Mouse (Mus musculus) spleen, embryonic (tissue): ENCODE measurements around the gene Kmt2e.

Source experiments
- CTCF ChIA-PET: fragments of 350-600 bp; sonication (Branson Sonifier 250); formaldehyde crosslinking; loops from one replicate; lab custom pipeline; 2022; lab: Charles Lee

The Kmt2e gene

DNA sequence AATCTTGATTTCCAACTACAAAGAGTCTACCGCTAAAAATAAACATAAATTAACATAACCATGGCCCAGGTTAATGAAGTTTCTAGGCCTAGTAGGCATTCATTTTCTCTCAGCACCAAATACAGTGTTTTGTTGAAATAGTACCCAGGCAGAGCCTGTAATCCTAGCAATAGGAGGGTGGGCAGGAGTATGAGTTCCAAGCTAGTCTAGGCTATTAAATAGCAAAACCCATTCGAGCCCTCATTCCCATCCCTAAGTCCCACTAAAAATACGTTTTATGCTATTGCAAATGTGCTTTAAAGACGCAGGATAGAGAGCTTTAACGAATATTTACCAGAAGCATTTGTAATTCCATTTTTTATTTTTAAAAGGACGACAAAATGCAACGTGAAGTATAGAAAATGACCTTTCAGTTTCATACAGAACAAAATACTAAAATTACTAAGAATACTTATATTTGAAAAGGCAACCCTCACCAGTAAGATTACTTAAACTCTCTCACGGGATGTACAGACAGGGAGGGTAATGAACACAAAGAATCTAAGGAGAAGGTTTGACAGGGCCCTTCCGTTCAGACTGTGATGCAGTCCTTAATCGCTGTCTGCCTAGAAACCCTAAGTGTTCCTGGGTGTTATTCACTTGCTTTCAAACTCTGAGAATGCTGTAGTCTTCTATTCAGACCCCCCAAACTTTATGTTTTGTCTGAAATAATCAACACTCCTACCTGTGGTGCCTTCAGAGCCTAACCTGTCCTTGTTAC lies 2.1 kb upstream of the Kmt2e start:
- CTCF ChIA-PET = interaction anchor here (1.3 to 2.1 kb wide), 2 partner anchors 13 to 49 kb away, joined by 4 to 19 read pairs; no protein-coding TSS in a partner anchor

DNA sequence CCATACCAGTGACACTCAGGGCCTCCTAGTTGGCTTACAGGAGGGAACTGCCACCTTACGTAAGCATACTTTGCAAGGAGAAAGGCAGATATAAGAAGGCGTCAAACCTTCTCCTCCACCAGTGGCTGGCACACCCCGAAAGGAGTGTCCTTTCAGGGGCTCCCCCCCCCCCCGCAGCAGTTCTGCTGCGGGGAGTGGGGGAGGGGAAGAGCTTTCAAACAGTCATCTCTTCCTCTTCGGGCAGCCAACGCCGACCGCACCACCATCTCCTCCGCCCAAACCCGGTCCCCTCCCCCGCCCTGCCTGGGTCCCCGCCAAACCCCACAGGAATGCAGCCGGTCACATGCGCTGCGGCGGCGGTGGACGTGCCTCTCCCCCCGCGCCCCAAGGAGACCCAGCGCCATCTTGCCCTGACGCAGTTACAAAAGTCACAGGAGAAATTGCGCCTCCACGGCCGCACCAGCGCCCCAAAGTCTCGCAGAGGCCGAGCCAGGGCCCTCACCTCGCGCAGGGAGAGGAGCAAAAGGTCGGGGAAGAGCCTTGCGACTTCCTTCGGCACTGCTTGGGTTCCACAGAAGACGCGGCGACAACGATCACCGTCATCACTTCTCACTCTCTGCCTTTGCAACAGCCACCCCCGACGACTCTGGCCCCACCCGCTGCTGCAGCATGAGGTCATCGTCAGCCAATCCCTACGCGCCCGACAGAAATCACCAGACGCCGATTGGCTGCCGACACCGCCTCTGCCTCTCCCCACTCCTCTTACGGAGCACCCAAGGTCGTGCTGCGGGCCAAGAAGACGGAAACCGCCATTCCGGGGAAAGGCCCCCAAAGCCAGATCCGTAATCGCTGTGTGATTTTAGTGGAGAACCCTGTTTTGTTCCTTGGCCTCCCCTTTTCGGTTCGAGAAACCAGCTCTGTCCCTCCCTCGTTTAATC lies 1.3 kb upstream of the Kmt2e start:
- CTCF ChIA-PET = interaction anchor here (2.1 kb wide), 1 partner anchor 14 kb away, joined by 7 read pairs; no protein-coding TSS in a partner anchor

DNA sequence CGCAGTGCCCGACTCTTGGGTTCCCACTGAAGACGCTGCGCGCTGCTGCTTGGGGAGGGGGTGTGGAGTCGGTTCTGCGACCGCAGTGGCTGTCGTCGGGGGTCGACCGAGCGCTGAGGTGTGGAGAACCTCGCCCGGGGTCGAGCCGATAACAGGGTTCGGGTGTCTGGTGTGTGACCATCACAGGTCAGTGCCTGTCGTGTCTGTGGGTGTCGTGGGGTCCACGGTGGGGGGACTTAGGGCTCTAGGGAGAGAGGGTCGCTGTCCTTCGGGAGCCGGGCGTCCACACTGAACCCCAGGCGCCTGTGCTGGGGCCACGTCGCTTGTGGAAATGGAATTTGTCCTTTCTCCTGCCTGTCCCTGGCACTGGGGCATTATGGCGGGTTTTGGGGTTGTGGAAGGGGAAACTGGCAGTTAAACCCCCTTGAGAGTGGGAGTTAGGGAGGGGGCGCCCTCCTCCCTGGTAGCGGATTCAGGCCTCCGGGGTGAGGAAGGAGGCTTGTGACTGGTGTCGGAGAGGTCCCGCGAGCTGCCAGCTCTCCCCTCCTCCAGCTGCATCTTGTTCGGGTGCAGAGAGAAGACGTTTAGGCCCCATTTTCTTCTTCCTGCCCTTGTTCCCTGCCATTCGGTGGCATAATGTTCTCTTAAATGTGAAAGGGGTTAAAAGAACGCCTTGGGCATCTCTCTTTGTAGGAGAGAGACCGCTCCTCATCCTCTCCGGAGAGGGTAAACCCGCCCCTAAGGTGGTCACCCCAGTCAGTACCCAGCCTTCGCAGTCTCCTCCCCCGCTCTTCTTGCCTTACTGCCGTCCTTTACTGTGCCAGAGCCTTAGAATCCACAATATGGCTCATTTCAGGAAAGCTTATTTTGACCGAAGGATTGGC lies 599 bp downstream of the Kmt2e start:
- CTCF ChIA-PET = interaction anchor here (2.1 kb wide), 1 partner anchor 16 kb away, joined by 7 read pairs; no protein-coding TSS in a partner anchor

DNA sequence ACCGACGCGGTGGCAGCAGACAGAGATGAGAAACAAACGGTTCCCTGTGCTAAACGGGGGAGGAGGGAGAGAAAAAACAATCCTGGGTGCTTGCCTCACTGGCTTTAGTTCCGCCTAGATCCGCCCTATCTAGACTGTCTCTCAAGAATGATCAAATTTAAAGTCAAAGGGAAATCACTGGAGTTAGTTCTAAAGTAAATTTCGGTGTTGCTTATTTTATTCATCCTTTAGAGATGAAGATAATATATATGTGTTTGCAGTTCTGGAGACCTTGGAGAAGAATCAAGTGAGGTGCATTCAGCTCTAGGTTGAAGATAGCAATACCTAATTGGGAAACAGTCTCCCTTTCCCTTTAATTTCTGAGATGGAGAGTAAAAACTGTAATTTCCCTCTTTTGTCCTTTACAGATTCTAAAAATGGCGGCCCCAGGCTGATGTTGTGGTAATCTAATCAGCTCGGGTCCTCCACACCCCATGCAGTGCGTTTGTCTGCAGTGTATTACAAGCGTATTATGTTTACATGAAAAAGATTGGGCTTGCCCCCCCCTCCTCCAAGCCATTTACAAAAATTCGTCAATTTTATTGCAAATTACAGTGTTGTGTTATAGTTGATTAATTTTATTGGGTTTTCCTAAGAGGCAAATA lies 1.4 kb downstream of the Kmt2e start:
- CTCF ChIA-PET = interaction anchor here (1.3 to 2.1 kb wide), 2 partner anchors 17 to 27 kb away, joined by 3 to 7 read pairs; no protein-coding TSS in a partner anchor

DNA sequence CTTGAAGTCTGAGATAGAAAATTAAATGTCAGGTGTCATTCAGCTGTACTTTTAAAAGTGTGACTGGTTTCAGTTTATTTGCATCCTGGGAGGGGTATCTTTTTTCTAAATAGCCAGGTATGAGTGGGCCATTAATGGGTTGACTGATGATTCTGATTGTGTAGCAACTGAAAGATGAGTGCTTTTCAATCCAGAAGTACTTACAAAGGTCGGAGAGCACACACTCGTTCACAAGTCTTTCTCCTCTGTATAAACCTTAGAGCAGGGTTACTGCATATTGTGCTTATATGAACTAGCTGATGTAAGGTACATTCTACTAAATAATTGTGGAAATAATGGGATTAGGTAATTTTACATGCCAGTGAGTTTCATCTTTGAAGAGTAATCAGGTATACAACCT lies 2.5 kb downstream of the Kmt2e start:
- CTCF ChIA-PET = interaction anchor here (1.3 kb wide), 1 partner anchor 26 kb away, joined by 3 read pairs; no protein-coding TSS in a partner anchor

DNA sequence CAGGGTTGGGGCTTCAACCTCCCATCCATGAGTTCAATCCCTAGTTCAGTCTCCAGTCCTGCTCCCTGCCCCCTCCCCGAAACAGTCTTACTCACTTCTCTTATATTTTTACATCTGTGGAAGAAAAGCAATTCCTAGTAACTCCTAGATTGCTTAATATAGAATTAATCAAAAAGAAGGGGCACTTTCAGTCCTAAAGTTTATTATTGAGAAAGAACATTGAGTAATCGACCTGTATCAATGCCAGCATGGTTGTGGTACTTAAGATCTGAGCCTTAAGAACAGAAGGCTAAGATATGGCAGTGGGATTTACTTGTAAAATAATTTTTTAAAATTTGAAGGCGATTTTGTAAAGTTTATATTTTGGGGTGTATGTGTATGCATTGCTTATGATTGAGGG lies 5.6 kb downstream of the Kmt2e start:
- CTCF ChIA-PET = interaction anchor here (1.3 kb wide), 1 partner anchor 12 kb away, joined by 9 read pairs; no protein-coding TSS in a partner anchor

DNA sequence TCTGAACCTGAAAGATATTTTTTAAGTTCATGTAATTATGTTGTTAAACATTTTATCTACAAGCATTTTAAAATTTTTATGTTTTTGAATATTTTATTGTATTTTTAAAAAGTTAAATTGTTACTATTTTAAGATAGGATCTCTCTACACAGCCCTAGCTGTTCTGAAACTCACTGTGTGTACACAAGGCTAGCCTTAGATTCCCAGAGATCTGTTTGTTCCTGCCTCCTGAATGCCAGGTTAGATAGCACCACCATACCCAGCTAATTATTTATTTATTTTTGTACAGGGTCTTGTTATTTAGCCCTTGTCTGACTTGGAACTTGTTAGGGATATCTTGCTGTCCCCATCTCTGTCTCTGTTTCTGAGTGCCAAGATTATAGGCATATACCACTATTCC lies 6.3 kb downstream of the Kmt2e start:
- CTCF ChIA-PET = no interaction called here

DNA sequence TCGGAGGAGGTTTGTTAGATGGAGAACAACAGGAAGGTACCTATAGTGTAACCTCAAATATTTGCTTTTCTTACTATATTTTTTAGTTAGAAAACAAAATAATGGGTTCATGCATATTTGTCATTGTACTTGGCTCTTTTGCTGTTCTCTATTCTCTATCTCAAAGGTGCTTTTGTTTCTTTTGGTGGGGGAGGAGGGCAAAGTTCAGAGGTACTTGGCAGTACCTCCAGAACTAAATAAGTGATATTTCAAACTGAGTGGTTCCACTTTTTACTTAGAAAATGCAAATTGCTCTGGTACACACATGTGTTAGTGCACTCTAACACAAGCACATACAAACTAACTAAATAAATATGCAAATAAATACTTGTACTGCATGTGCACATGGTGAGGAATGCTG lies 7.7 kb downstream of the Kmt2e start:
- CTCF ChIA-PET = no interaction called here

DNA sequence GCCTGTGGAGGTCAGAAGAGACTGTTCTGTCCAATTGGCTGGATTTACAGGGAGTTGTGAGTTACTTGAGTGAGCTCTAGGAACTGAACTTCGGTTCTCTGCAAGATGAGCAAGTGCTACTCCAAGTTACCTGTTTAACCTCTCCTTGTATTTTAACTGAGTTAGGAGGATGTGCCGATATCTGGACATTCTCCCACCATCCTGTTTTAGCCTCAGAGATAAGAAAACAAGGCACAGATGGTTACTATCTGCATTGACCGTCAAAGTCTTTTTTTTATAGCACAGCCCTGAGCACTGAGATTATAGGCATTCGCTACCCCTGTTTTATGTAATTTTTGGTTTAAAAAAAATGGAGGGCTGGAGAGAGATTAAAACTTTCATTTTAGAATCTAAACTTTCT lies 10.2 kb downstream of the Kmt2e start:
- CTCF ChIA-PET = interaction anchor here (0.5 to 0.6 kb wide), 2 partner anchors 17 to 197 kb away, joined by 3 read pairs; no protein-coding TSS in a partner anchor

DNA sequence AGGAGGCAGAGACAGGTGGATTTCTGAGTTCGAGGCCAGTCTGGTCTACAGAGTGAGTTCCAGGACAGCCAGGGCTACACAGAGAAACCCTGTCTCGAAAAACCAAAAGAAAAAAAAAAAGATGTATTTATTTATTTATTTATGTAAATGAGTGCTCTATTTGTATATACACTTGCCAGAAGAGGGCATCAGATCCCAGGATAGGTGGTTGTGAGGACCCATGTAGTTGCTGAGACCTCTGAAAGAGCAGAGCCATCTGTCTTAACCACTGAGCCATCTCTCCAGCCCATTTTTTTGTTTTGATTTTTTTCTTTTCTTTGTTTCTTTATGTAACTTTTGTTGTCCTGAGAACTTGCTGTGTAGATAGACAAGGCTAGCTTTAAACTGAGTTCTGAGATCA lies 19.3 kb downstream of the Kmt2e start:
- CTCF ChIA-PET = interaction anchor here (0.7 to 2.2 kb wide), 2 partner anchors 35 to 1841 kb away, joined by 3 to 5 read pairs; no protein-coding TSS in a partner anchor

DNA sequence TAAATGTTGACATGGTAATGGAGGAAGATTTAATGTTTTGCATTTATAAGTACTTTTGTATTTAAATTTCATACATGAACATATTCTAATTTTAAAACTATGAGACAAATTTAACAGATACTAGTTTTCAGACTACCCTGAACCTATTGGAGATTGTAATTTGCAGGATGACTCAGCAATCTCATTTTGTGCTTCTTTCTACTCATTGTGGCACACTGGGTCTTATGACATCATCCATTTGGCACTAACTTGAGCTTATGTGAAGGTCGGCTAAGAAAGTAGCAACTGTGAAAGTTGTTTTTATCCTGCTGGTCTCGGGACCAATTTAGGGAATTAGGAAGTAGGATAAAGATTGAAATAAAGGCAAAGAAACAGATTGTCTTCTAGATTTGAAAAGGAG lies 27.4 kb downstream of the Kmt2e start:
- CTCF ChIA-PET = interaction anchor here (0.5 kb wide), 1 partner anchor 80 kb away, joined by 7 read pairs; no protein-coding TSS in a partner anchor

DNA sequence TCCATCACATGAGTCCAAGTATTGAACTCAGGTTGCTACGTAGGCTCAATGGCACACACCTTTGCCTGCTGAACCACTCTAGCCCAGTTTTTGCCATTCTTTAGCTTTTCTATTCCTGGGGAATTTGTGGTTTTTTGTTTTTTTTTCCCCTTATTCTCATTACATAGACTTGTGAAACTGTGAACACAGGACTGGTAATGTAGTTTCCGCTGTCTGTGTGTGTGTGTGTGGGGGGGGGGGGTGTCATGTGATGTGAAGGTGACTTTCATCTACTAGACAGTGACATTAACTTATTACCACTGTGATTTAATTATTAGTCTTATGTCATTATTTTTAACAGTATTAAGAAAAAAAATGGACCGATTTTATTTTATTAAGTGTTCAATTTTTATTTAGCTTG lies 30.0 kb downstream of the Kmt2e start:
- CTCF ChIA-PET = interaction anchor here (0.6 kb wide), 2 partner anchors 30 to 55 kb away, joined by 3 to 13 read pairs; no protein-coding TSS in a partner anchor

DNA sequence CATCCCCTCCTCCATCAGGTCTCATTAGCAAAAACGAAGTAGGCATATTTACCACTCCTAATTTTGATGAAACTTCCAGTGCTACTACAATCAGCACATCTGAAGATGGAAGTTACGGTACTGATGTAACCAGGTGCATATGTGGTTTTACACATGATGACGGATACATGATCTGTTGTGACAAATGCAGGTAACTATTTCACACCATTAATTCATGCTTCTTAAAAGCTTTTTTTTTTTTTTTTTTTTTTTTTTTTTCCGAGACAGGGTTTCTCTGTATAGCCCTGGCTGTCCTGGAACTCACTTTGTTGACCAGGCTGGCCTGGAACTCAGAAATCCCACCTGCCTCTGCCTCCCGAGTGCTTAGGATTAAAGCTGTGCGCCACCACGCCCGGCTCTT lies 30.5 kb downstream of the Kmt2e start:
- CTCF ChIA-PET = interaction anchor here (0.6 kb wide), 2 partner anchors 29 to 282 kb away, joined by 3 to 6 read pairs; no protein-coding TSS in a partner anchor

DNA sequence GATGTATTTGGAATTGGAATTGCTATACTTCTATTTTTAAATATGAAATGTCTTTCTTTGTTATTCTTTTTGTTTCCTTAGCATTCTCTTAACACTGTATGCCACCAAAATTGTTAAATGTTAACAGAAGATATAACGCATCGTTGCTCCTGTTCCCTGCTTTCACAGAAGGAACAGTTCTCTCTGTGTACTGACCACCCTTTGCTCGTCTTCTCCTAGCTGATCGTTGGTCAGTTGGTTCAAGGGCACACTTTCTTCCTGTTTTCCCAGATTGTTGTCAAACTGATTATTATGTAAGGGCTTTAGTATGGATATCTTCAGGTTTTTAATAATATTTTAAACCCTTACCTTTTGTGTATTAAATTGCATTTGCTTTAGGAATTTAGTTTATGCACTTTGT lies 32.3 kb downstream of the Kmt2e start:
- CTCF ChIA-PET = no interaction called here

DNA sequence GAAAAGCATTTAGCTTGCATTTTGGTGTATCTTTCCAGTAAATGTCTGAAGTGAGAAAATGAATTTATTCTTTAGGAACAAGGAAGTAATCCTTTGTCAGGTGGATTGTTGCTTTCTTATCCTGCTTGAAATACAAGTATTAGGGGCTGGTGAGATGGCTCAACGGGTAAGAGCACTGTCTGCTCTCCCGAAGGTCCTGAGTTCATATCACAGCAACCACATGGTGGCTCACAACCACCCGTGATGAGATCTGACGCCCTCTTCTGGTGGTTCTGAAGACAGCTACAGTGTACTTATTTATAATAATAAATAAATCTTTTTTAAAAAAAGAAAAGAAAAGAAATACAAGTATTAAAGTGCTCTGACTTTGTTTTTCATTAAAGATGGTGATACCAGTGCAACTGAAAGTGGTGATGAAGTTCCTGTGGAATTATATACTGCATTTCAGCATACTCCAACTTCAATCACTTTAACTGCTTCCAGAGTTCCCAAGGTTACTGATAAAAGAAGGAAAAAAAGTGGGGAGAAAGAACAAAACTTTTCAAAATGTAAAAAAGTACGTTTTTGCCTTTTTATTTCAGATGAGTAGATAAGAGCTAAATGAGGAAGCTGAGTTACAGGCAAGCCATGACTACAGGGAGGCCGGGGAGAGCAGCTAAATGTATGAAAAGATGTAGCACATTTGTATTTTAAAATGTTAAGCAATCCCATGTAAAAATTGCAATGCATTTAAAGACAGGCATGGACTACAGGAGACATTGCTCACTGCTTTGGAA lies 39.0 kb downstream of the Kmt2e start:
- CTCF ChIA-PET = no interaction called here

DNA sequence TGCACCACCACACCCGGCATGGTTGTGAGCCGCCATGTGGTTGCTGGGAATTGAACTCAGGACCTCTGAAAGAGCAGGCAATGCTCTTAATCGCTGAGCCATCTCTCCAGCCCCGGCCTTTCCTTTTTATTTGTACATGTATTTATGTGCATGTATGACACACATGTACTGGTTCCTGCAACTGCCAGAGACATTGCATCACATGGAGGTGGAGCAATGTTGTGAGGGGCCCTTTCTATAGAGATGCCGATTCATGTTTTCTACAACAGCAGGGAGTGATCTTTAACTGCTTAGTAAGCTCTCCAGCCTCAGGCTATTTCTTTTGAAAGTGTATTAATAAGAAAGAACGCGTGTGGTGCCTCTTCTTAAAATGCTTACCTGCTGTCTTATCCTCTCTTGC lies 49.6 kb downstream of the Kmt2e start:
- CTCF ChIA-PET = no interaction called here

DNA sequence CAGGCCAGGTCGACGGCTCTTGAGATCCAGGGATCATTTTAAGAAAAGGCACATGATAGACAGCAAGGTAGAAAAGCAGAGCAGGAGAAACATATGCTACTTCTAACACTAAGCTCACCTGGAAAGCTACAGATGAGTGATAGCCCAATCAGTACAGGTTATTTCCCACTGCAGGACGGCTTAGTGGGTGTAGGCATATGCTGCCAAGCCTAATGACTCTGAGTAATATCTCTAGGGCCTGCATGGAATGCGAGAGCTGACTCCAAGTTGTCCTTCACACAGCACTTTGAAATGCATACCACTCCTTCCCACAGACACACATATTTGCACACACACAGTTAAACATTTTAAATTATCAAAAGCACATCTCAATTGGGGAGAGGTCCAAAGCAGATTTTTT lies 55.0 kb downstream of the Kmt2e start:
- CTCF ChIA-PET = interaction anchor here (0.8 kb wide), 1 partner anchor 10 kb away, joined by 4 read pairs; no protein-coding TSS in a partner anchor

DNA sequence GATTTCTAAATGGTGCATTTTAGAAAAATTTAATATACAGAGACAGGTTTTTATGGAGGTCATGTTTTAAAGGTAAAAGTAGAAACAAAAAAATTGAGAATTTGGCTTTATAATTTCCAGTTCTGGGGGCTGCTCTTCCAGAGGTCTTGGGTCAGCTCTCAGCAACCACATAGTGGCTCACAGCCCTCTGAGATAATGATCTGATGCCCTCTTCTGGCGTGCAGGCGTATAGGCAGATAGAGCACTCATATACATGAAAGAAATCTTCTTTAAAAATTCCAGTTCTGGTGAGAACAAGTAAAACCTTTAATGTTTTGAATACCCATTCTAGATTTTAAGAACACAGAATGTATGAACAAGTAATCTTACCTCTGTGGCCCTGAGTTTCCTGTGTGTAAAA lies 56.6 kb downstream of the Kmt2e start:
- CTCF ChIA-PET = interaction anchor here (0.8 kb wide), 1 partner anchor 239 kb away, joined by 3 read pairs; no protein-coding TSS in a partner anchor

DNA sequence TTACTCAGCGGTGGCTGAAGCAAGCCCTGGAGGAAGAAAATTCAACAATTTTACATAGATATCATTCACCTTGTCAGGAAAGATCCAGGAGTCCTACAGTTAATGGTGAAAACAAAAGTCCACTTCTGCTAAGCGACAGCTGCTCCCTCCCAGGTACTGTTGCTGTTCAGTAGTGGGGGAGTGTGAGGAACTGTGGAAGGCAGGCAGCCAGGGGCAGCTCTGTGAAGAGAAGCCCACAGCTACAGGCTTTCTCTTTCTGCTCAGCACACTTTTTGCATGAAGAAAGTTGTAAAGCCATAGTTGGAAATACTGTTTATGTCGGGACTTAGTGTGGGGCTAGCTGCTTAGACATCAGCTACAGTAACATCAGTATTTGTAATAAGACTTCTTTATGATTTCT lies 62.2 kb downstream of the Kmt2e start:
- CTCF ChIA-PET = no interaction called here
